Mouse (Mus musculus) MEL (cell line): ENCODE measurements around the gene Cd300c.

Source experiments
- CTCF ChIP-seq, 3 experiments: IDR thresholded peaks in 2 of 3; conservative IDR thresholded peaks in 1 of 3; 2 replicates each; pipeline ENCODE4 v1.5.1; 2011 to 2012; ENCODE audit warnings: low read length in 3 of 3, low read depth in 2 of 3, mild to moderate bottlenecking in 2 of 3, improper control_type of control experiment in 1 of 3, inconsistent platforms in 1 of 3, mixed read lengths in 1 of 3, moderate library complexity in 1 of 3; ENCODE audit not compliant: control insufficient read depth in 1 of 3, insufficient read depth in 1 of 3, poor library complexity in 1 of 3, severe bottlenecking in 1 of 3
- MAZ ChIP-seq: IDR thresholded peaks from 2 replicates; pipeline ENCODE4 v1.6.1; 2012; ENCODE audit warnings: low read depth, mild to moderate bottlenecking, inconsistent platforms, low read length, improper control_type of control experiment
- MXI1 ChIP-seq: IDR thresholded peaks from 2 replicates; pipeline ENCODE4 v1.6.1; 2011; ENCODE audit warnings: mild to moderate bottlenecking, low read depth, low read length, improper control_type of control experiment
- RAD21 ChIP-seq: IDR thresholded peaks from 2 replicates; pipeline ENCODE4 v1.6.1; 2011; ENCODE audit warnings: mild to moderate bottlenecking, low read depth, low read length, improper control_type of control experiment
- TAL1 ChIP-seq: IDR thresholded peaks from 2 replicates; pipeline ENCODE4 v1.6.1; 2012; ENCODE audit warnings: mild to moderate bottlenecking, inconsistent platforms, low read length, moderate library complexity, mixed read lengths
- ZNF384 ChIP-seq: IDR thresholded peaks from 2 replicates; pipeline ENCODE4 v1.6.1; 2012; ENCODE audit warnings: low read depth, mild to moderate bottlenecking, inconsistent platforms, low read length, improper control_type of control experiment

DNA sequence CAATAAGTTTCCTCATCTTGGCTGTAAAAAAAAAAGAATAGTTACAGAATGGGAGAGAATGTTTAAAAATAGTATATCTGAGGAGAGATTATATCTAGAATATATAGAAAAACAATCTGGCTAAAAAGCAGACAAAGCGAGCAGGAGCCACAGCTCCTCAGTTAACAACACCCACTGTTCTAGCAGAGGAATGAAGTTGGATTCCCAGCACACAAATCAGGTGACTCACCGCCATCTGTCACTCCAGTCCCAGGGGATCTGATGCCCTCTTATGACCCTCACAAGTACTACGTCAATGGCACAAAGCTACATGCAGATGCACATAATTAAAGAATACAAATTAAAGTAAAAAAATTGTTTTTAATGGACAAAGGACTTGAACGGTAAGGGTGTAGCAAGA lies 46.5 kb downstream of the Cd300c start:
- TF ChIP-seq ZNF384 (no peak), MAZ (no peak), CTCF (IDR thresholded peaks at IDR 0.05 in 2 of 3, conservative IDR thresholded peaks at IDR 0.05 in 1 of 3; ENCODE audit: control insufficient read depth in 1 of 3, insufficient read depth in 1 of 3, low read depth in 2 of 3, low read length in 3 of 3, poor library complexity in 1 of 3, severe bottlenecking in 1 of 3) (no peak), RAD21 (no peak), TAL1 (no peak), MXI1 (no peak)
